Mouse (Mus musculus) liver, postnatal 0 days (tissue): Measurements from ENCODE around the gene Dscaml1.

Experiments
- CTCF ChIP-seq: sonication (generic); IDR thresholded peaks from 2 replicates; pipeline ENCODE4 v1.5.1; 2016; ENCODE audit warnings: antibody characterized with exemption, low read depth
- EP300 ChIP-seq: IDR thresholded peaks from 2 replicates; pipeline ENCODE4 v1.6.1; 2016; ENCODE audit warnings: antibody characterized with exemption, low read depth, mild to moderate bottlenecking

- no peak for TF ChIP-seq CTCF
- no peak for TF ChIP-seq EP300
These were observed 238.5 kb downstream of the Dscaml1 start for GRCm38 (mm10) chr9:45664871-45665394.
